Mouse (Mus musculus) CH12.LX (cell line): Measurements from ENCODE around the gene Cdh23. TPM values are rescaled to one million over a fixed set of nuclear protein-coding genes. Genes with fewer than 3 reads are reported as not detected.

ENCODE experiments used
- DNase-seq: peaks from one replicate; pipeline ENCODE4 v3.0.0-alpha.2; 2013; ENCODE audit errors: extremely low read depth
- H3K27ac ChIP-seq: 2 replicates; pipeline ENCODE4 v1.5.1; 2012; ENCODE audit warnings: low read depth, mild to moderate bottlenecking, control low read depth, moderate library complexity; ENCODE audit not compliant: insufficient read depth
- H3K27me3 ChIP-seq: replicated peaks from 2 replicates; pipeline ENCODE3; 2012; ENCODE audit warnings: inconsistent platforms
- H3K36me3 ChIP-seq, 2 experiments: replicated peaks in 1 of 2; 2 replicates each; pipeline versions ENCODE3 to v1.6.1; 2012; ENCODE audit warnings: inconsistent platforms in 1 of 2, low read length in 1 of 2, mild to moderate bottlenecking in 1 of 2, mixed read lengths in 1 of 2, moderate library complexity in 1 of 2; ENCODE audit not compliant: control insufficient read depth in 1 of 2, insufficient read depth in 1 of 2
- H3K4me1 ChIP-seq, 2 experiments: 2 replicates each; pipeline ENCODE4 v1.6.1; 2012; ENCODE audit warnings: inconsistent platforms in 1 of 2, moderate library complexity in 1 of 2; ENCODE audit not compliant: insufficient read depth in 2 of 2, control insufficient read depth in 1 of 2
- H3K4me2 ChIP-seq: 2 replicates; pipeline ENCODE4 v1.6.1; 2012; ENCODE audit warnings: low read depth, mild to moderate bottlenecking, control low read depth; ENCODE audit not compliant: poor library complexity, insufficient read depth, severe bottlenecking
- H3K4me3 ChIP-seq, 3 experiments: fragments of 150-350 bp in 1 of 3; sonication (generic) in 1 of 3; replicated peaks in 1 of 3; 2 replicates each; pipeline versions ENCODE3 to v1.5.1; 2011 to 2012; ENCODE audit warnings: low read depth in 2 of 3, low read length in 2 of 3, mild to moderate bottlenecking in 2 of 3, moderate library complexity in 2 of 3, control low read depth in 1 of 3, improper control_type of control experiment in 1 of 3, inconsistent platforms in 1 of 3, mixed read lengths in 1 of 3; ENCODE audit not compliant: poor library complexity in 1 of 3
- H3K79me2 ChIP-seq: replicated peaks from 2 replicates; pipeline ENCODE4 v1.6.1; 2012; ENCODE audit warnings: mild to moderate bottlenecking, moderate library complexity; ENCODE audit not compliant: control insufficient read depth, poor library complexity, insufficient read depth, severe bottlenecking; ENCODE audit errors: extremely low read depth
- H3K9ac ChIP-seq: 2 replicates; pipeline ENCODE4 v1.6.1; 2012; ENCODE audit warnings: low read depth, mild to moderate bottlenecking, control low read depth, moderate library complexity; ENCODE audit not compliant: insufficient read depth
- H3K9me3 ChIP-seq: replicated peaks from 2 replicates; pipeline ENCODE3; 2012; ENCODE audit warnings: low read length, inconsistent platforms, mixed read lengths
- CHD1 ChIP-seq: IDR thresholded peaks from 2 replicates; pipeline ENCODE4 v1.6.1; 2012; ENCODE audit warnings: low read depth, low read length, improper control_type of control experiment, inconsistent platforms
- CTCF ChIP-seq, 2 experiments: IDR thresholded peaks in 1 of 2; conservative IDR thresholded peaks in 1 of 2; 2 replicates each; pipeline ENCODE4 v1.5.1; 2011 to 2012; ENCODE audit warnings: low read depth in 2 of 2, low read length in 2 of 2, improper control_type of control experiment in 1 of 2, inconsistent platforms in 1 of 2, mild to moderate bottlenecking in 1 of 2, moderate library complexity in 1 of 2
- E2F4 ChIP-seq: IDR thresholded peaks from 2 replicates; pipeline ENCODE4 v1.6.1; 2011; ENCODE audit warnings: low read depth, low read length, improper control_type of control experiment; ENCODE audit not compliant: insufficient replicate concordance
- IRF4 ChIP-seq: IDR thresholded peaks from 2 replicates; pipeline ENCODE4 v1.6.1; 2014; ENCODE audit warnings: low read depth, mild to moderate bottlenecking, inconsistent platforms, low read length, improper control_type of control experiment
- MAX ChIP-seq: IDR thresholded peaks from 2 replicates; pipeline ENCODE4 v1.6.1; 2011; ENCODE audit warnings: low read length, improper control_type of control experiment
- MEF2A ChIP-seq: IDR thresholded peaks from 2 replicates; pipeline ENCODE4 v1.6.1; 2014; ENCODE audit warnings: low read depth, mild to moderate bottlenecking, inconsistent platforms, low read length, improper control_type of control experiment, borderline replicate concordance
- MXI1 ChIP-seq: IDR thresholded peaks from 2 replicates; pipeline ENCODE4 v1.6.1; 2011; ENCODE audit warnings: mild to moderate bottlenecking, low read depth, low read length, improper control_type of control experiment
- MYC ChIP-seq: IDR thresholded peaks from 2 replicates; pipeline ENCODE4 v1.6.1; 2011; ENCODE audit warnings: low read depth, mild to moderate bottlenecking, improper control_type of control experiment, low read length
- NRF1 ChIP-seq: IDR thresholded peaks from 2 replicates; pipeline ENCODE4 v1.6.1; 2014; ENCODE audit warnings: low read depth, mild to moderate bottlenecking, inconsistent platforms, low read length, improper control_type of control experiment, moderate library complexity
- POLR2A ChIP-seq: IDR thresholded peaks from 2 replicates; pipeline ENCODE4 v1.6.1; 2011; ENCODE audit warnings: low read depth, mild to moderate bottlenecking, improper control_type of control experiment, low read length
- POLR2AphosphoS2 ChIP-seq: IDR thresholded peaks from 2 replicates; pipeline ENCODE4 v1.6.1; 2011; ENCODE audit warnings: low read depth, low read length, improper control_type of control experiment
- RAD21 ChIP-seq: IDR thresholded peaks from 2 replicates; pipeline ENCODE4 v1.6.1; 2011; ENCODE audit warnings: low read depth, mild to moderate bottlenecking, low read length, improper control_type of control experiment, moderate library complexity
- SMC3 ChIP-seq: IDR thresholded peaks from 2 replicates; pipeline ENCODE4 v1.6.1; 2011; ENCODE audit warnings: low read depth, low read length, improper control_type of control experiment
- TBP ChIP-seq: conservative IDR thresholded peaks from 2 replicates; pipeline ENCODE4 v1.6.1; 2011; ENCODE audit warnings: low read depth, low read length, improper control_type of control experiment
- ZC3H11A ChIP-seq: IDR thresholded peaks from 2 replicates; pipeline ENCODE4 v1.6.1; 2012; ENCODE audit warnings: low read depth, mild to moderate bottlenecking, inconsistent platforms, low read length, improper control_type of control experiment
- ZMIZ1 ChIP-seq: IDR thresholded peaks from 2 replicates; pipeline ENCODE4 v1.6.1; 2012; ENCODE audit warnings: low read depth, mild to moderate bottlenecking, inconsistent platforms, low read length, improper control_type of control experiment
- dilution Hi-C: fragments of 300-500 bp; cut with MboI; formaldehyde crosslinking; loops from 2 replicates; pipeline ENCODE4 v1.14.3; 2020; ENCODE audit warnings: low sequenced_read_pairs; ENCODE audit not compliant: extremely low pct_unique_long_range_greater_than_20kb, extremely low pct_ligation_motif_present
- in situ Hi-C: fragments of 300-500 bp; cut with MboI; formaldehyde crosslinking; loops from 3 replicates; pipeline ENCODE4 v1.14.3; 2019; ENCODE audit warnings: low sequenced_read_pairs, low pct_ligation_motif_present, low pct_unique_long_range_greater_than_20kb, mixed read lengths
- polyA plus RNA-seq: library from polyadenylated mRNA; unstranded; fragments of >175 nt; gene quantifications from 2 replicates; pipeline ENCODE4 v1.2.1, GENCODE M21; 2012; ENCODE audit warnings: low read depth; ENCODE audit not compliant: insufficient read length
- total RNA-seq, 2 experiments: library from RNA; depleted of rRNA; stranded (reverse); fragments of 300-350 nt in 1 of 2; fragments of >200 nt in 1 of 2; gene quantifications; 2 replicates each; pipeline ENCODE4 v1.2.3; 2012 to 2014

The Cdh23 gene
- total and polyA plus RNA-seq, 3 experiments = 0.20 to 0.73 (median 0.30) TPM

DNA sequence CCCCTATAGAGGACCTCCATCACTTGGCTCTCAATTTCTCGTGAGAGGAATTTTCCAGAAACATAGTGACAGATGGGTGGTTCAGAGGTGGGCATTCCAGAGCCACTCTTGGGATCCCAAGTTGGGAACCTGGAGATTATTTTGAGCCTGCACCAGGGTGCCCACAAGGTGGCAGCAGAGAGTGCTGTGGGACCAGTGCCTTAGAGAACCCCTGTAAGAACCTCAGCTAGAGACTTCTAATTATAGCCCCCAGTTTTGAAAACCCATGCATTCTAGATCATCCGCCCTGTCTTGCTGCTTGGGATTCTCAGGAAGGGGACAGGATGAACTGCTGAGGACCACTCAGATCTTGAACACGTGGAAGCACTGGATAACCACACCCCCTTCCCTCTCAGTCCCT, 278.2 kb downstream of the Cdh23 start:
- Histone ChIP-seq H3K9me3 (no peaks in the 10 kb centered on the region), H3K27ac (no peak overlapping the region), H3K36me3 (no peaks in the 10 kb centered on the region), H3K4me3 (no peak overlapping the region), H3K4me2 (no peak overlapping the region), H3K9ac (no peak overlapping the region), H3K27me3 (peaks cover 5% of the 10 kb centered on the region), H3K79me2 (no peaks in the 10 kb centered on the region), H3K4me1 (peaks cover 6 to 29% of the 10 kb centered on the region in 2 experiments)
- peak; percentile 59 for DNase-seq
- in situ Hi-C loops = loop anchor here (10.0 kb wide), 1 partner anchor 107 kb away; no protein-coding TSS in a partner anchor
- dilution Hi-C loops = no loop called here
- no peak for TF ChIP-seq E2F4
- TF ChIP-seq CTCF (conservative IDR thresholded peaks at IDR 0.05 in 1 of 2, IDR thresholded peaks at IDR 0.05 in 1 of 2; ENCODE audit: low read depth in 2 of 2, low read length in 2 of 2) = peak; percentile 83 to 90
- TF ChIP-seq ZC3H11A = peak; percentile 26; the same call in 1 of the 2 replicates
- TF ChIP-seq MXI1 = no peak
- no peak for TF ChIP-seq MYC
- no peak for TF ChIP-seq ZMIZ1
- TF ChIP-seq MEF2A = 0 out of 2 replicates have a peak, but pooled peaks have one; percentile 18
- TF ChIP-seq IRF4 = no peak
- no peak for TF ChIP-seq POLR2AphosphoS2
- TF ChIP-seq RAD21 = peak; percentile 62
- no peak for TF ChIP-seq NRF1
- TF ChIP-seq SMC3 = peak; percentile 87

DNA sequence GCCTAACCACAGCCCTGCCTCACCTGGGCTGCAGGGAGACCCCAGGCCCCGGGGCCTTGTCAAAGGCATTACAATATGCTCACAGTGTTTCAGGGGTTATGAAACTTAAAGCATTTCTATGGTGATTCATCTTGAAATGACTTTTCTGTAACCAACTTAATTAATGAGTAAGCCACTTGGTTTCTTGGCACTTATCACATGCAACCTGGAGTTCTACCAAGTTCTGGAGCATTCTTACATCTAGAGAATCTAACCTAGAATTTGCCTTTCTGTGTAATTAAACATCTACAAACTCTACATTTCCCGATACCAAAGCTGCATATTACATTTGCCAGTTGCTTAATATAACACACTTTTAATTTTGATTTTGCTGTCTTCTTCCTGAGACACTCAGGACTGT, 279.2 kb downstream of the Cdh23 start:
- no peaks in the 10 kb centered on the region for H3K79me2 ChIP-seq
- H3K36me3 ChIP-seq = no peaks in the 10 kb centered on the region
- no peak for DNase-seq
- H3K4me1 ChIP-seq = peaks cover 6 to 40% of the 10 kb centered on the region in 2 experiments
- no peak overlapping the region for H3K4me3 ChIP-seq
- H3K9ac ChIP-seq = no peak overlapping the region
- peaks cover 5% of the 10 kb centered on the region for H3K27me3 ChIP-seq
- TF ChIP-seq MAX (no peak), TBP (no peak), POLR2A (no peak), CTCF (conservative IDR thresholded peaks at IDR 0.05 in 1 of 2, IDR thresholded peaks at IDR 0.05 in 1 of 2; ENCODE audit: low read depth in 2 of 2, low read length in 2 of 2) (no peak), CHD1 (no peak), ZC3H11A (no peak)
- H3K27ac ChIP-seq = no peak overlapping the region
- no peaks in the 10 kb centered on the region for H3K9me3 ChIP-seq
- dilution Hi-C loops = no loop called here
- in situ Hi-C loops = loop anchor here (10.0 kb wide), 1 partner anchor 108 kb away; no protein-coding TSS in a partner anchor
- H3K4me2 ChIP-seq = no peak overlapping the region
